Mouse (Mus musculus): ENCODE results near the gene Hydin. TPM values are rescaled to one million over a fixed set of nuclear protein-coding genes. Genes with fewer than 3 reads are reported as not detected.

The Hydin gene
- total RNA-seq (2021) = under 1 TPM; 0.14 to 0.17 TPM

GRCm38 (mm10) chr8:110266741-110267140 lies at the start of gene Hydin:
Gene Hydin, plus strand, starts transcription at chr8:110266977.
- peak in 1 of 2 experiments; percentile 3 for DNase-seq
- intact Hi-C loops (cut with DNase I) = no loop called here

- DNase-seq = no peak
- intact Hi-C loops (cut with DNase I) = loop anchor here (2.0 to 10.0 kb wide), 2 partner anchors 402 to 522 kb away; partner anchors contain the start of genes Ist1 and Vac14
These were observed 49.6 kb upstream of the Hydin start for GRCm38 (mm10) chr8:110217198-110217597.

- intact Hi-C loops (cut with DNase I) = loop anchor here (2.0 to 10.0 kb wide), 2 partner anchors 401 to 523 kb away; partner anchors contain the start of genes Ist1 and Vac14
- peak; percentile 99 for DNase-seq
These were observed 49.1 kb upstream of the Hydin start for GRCm38 (mm10) chr8:110217681-110218131.

GRCm38 (mm10) chr8:110218511-110218910 lies 48.3 kb upstream of the Hydin start:
- intact Hi-C loops (cut with DNase I) = loop anchor here (10.0 kb wide), 1 partner anchor 524 kb away; the partner anchor contains the start of gene Ist1

GRCm38 (mm10) chr8:110220936-110221335 lies 45.8 kb upstream of the Hydin start:
- intact Hi-C loops (cut with DNase I) = no loop called here
- no peak for DNase-seq

More at GRCm38 (mm10) chr8:110218511-110218910, 48.3 kb upstream of the Hydin start:
- no peak for DNase-seq

- intact Hi-C loops (cut with DNase I) = no loop called here
- DNase-seq = no peak
These were observed 36.0 kb upstream of the Hydin start for GRCm38 (mm10) chr8:110230803-110231202.

- intact Hi-C loops (cut with DNase I) = no loop called here
- no peak for DNase-seq
These were observed 24.2 kb upstream of the Hydin start for GRCm38 (mm10) chr8:110242278-110243177.

- no peak for DNase-seq
- intact Hi-C loops (cut with DNase I) = no loop called here
These were observed 22.2 kb upstream of the Hydin start for GRCm38 (mm10) chr8:110244566-110244965.

- DNase-seq = no peak
- intact Hi-C loops (cut with DNase I) = no loop called here
These were observed 19.5 kb upstream of the Hydin start for GRCm38 (mm10) chr8:110247238-110247637.

GRCm38 (mm10) chr8:110253986-110254385 lies 12.8 kb upstream of the Hydin start:
- no peak for DNase-seq
- intact Hi-C loops (cut with DNase I) = no loop called here

- intact Hi-C loops (cut with DNase I) = no loop called here
- DNase-seq = no peak
These were observed 926 bp upstream of the Hydin start for GRCm38 (mm10) chr8:110265796-110266305.

- DNase-seq = no peak
- intact Hi-C loops (cut with DNase I) = no loop called here
These were observed 491 bp downstream of the Hydin start for GRCm38 (mm10) chr8:110267268-110267667.

GRCm38 (mm10) chr8:110270659-110271058 lies 3.9 kb downstream of the Hydin start:
- DNase-seq = peak; percentile 5 to 6

GRCm38 (mm10) chr8:110273394-110273793 lies 6.6 kb downstream of the Hydin start:
- DNase-seq = no peak
- intact Hi-C loops (cut with DNase I) = no loop called here

More at GRCm38 (mm10) chr8:110270659-110271058, 3.9 kb downstream of the Hydin start:
- intact Hi-C loops (cut with DNase I) = no loop called here

GRCm38 (mm10) chr8:110275465-110276258 lies 8.9 kb downstream of the Hydin start:
- intact Hi-C loops (cut with DNase I) = no loop called here

GRCm38 (mm10) chr8:110276259-110276560 lies 9.4 kb downstream of the Hydin start:
- DNase-seq = no peak
- intact Hi-C loops (cut with DNase I) = no loop called here

More at GRCm38 (mm10) chr8:110275465-110276258, 8.9 kb downstream of the Hydin start:
- DNase-seq = no peak

- intact Hi-C loops (cut with DNase I) = no loop called here
- no peak for DNase-seq
These were observed 45.9 kb downstream of the Hydin start for GRCm38 (mm10) chr8:110312715-110313114.

GRCm38 (mm10) chr8:110315826-110316225 lies 49.0 kb downstream of the Hydin start:
- DNase-seq = no peak
- intact Hi-C loops (cut with DNase I) = no loop called here

GRCm38 (mm10) chr8:110319586-110319985 lies 52.8 kb downstream of the Hydin start:
- no peak for DNase-seq
- intact Hi-C loops (cut with DNase I) = no loop called here

- intact Hi-C loops (cut with DNase I) = no loop called here
- no peak for DNase-seq
These were observed 54.7 kb downstream of the Hydin start for GRCm38 (mm10) chr8:110321446-110321845.
